Mouse (Mus musculus): ENCODE results near the gene Pde1a.

The Pde1a gene

DNA sequence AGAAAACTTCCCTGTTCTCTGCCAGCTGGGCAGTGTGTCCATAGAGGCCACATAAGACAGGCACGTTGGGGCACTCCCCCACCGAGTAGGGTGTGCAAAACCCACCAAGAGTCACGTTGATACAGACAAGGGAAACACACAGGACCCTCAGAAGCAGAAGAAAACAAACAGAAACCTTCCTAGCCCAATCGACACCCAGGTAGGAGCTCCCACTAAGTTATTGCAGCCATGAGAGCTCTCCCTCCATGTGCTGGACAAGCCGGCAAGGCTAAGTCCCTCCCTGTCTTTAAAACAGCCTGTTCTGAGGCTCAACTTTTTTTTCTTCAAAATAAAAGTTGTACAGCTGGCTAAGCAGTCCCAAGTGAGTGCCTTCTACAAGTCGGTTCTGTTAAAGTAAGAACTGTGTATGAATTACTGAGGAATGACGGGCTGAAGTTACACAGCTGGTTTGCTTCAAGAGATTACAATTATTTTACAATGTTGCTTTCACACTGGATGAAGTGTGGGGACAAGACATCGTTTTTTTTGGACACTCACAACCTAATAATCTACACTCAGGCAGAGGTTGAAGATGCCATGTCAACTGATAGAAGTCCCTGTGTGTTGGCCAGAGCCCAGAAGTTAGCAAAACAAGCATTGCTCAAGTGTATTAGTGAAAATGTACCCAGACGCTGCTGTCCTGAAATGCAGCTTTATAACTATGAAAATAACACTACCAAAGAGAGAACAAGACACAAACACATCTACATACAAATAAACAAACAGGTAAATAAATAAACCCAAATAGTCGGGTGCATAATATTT is 90.4 kb downstream of the Pde1a start:
- DNase-seq = no peak

DNA sequence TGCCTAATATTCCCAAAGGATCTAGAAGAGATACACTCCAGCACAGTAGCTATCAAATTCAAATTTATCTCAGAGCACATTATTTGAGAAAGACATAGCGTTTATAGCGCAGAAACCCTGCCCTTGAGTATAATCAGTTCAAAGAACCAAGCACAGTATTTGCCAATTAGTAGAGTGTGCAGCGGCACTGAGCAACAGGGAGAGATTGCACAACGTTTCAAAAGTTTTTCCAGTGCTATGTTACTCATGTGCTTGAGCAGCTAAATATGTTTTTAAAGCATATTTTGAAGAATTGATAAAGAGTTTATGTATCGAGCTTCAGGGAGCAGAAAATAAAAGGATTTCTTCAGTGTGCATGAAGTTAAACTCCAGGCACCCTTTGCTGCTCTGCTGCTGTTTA is 91.3 kb downstream of the Pde1a start:
- no peak for DNase-seq

DNA sequence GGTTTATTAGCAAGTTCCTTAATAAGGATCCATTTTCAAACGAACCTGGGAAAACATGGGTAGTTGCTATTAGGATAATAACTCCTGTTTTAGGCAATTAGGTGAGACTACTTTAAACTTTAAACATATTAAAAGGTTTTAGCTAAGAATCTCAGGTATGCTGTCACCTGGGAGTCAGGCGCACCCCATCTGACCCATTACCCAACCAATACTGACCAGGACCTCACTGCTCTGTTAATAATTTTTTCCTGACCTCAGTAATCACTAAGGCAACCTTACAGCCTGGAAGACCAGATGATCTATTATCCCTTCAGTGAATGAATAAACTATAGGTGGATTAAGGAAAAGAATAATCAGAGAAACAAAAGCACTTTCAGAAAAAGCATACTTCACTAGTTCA is 100.2 kb downstream of the Pde1a start:
- no peak for DNase-seq

DNA sequence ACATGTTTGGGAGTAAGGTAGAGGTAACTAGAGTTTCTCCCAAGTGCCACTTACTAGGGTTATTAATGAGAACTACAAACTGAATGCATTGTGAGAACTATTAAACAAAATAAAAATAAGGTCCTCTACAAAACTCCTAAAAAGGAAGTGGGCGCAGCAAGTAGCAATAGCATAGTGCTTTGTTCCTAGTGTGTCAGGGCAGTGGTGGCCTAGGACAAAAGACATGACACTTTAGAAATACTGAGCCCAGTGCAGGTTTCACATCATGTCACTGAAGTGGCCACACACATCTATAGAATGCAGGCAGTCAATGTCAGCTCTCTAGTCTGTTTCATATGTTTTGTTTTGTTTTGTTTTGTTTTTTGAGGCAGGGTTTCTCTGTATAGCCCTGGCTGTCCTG is 103.2 kb downstream of the Pde1a start:
- DNase-seq = no peak

DNA sequence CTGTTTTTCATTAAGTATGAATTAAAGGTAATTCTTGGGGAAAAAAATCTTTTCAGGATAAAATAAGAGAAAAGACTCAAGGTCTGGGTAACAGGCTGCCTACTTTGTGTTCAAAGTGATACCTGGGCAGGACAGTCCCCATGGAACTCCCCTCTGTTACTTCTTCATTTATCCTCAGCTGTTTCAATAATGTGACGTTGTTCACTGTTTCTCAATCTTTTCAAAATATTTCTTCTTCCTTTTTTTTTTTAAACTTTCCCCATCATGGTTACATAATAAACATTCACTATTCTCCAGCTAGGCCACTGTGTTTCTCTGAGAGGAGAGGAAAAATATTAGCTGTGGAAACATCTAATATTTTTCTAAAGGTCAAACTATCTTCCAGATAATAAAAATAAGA is 103.7 kb downstream of the Pde1a start:
- no peak for DNase-seq

DNA sequence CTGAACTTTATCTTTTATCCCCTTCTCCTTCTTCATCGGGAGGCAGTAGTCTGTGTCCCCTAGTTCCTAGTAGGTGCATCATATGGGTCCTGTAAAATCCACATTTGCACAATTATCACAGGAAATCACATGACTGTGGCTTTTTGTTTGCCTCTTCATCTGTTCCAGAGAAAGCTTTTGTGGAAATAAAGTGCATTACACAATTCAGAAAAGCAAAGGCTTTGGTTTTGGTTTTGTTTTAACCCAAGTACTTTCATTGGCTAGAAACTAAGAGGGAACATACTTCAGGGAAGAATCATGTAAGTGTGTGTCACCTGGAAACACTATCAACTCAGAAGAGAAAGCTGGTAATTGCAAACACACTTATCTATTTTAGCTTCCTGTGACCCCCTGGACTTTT is 104.2 kb downstream of the Pde1a start:
- DNase-seq = no peak

DNA sequence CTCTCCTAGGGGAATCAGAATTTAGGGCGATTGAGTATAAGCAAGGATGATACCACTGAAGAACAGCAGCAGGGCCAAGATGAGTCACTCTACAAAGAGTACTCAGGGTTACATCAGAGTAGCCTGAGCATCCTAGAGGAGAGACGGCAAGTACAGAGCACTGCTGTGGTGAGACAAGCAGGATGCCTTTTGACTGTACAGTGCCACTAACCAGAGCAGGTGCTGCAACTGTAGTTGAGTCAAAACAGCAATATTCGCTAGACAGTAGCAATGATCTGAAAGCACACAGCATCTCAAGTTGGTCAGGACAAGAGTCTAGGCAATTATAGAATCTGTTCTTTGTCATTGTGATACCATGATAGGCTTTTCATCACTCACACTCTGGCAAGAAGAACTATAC is 115.1 kb downstream of the Pde1a start:
- no peak for DNase-seq

DNA sequence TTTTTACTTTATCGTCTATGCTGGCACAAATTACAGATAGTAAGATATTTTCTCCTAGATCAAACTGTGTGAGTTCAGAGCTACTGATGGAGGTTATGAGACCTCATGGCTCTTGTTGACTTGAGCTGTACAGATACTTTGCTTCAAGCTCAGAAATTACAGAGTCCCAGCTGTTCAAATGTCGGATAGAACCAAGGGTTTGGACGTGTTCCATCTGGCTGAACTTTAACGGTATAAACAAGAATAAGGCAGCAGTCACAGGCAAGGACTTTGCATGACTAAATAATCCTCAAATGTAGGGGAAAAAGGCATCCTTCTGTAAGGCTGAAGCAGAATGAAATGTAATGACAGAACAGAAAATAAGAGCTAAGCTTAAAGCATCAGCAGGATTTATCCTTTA is 116.2 kb downstream of the Pde1a start:
- no peak for DNase-seq

DNA sequence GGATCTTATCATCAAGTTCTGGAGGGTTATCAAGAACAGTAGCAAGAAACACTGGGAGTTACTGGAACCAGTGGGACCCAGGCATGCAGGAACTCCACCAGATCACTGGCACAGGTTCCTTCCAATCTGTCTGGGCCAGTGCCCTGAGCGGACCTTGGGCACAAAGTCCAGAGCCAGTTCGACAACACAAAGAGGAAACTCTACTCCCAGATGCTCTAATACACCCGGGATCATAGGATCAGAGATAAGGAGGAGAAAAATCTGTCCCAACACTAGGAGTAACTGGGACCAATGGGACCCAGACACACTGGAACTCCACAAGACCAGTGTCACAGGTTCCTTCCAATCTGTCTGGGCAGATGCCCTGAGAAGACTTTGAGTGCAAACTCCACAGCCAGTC is 130.1 kb downstream of the Pde1a start:
- no peak for DNase-seq

DNA sequence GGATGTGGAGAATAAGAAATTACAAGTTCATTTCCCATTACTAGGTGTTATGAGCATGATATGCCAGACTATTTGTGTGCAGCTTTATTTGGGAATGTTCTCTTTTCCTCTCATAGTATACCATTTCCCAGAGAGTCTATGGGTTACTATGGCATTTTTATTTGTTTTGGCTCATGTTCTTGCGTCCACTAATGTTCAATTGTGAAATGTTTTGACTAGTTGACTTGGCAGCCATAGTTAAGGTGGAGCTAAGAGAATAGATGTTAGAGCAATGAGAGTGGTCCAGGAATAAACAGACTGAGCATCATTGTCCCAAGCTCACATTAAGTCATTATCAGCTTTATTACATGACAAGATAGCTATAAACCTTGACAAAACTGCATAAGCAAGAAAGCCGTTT is 130.8 kb downstream of the Pde1a start:
- DNase-seq = no peak

DNA sequence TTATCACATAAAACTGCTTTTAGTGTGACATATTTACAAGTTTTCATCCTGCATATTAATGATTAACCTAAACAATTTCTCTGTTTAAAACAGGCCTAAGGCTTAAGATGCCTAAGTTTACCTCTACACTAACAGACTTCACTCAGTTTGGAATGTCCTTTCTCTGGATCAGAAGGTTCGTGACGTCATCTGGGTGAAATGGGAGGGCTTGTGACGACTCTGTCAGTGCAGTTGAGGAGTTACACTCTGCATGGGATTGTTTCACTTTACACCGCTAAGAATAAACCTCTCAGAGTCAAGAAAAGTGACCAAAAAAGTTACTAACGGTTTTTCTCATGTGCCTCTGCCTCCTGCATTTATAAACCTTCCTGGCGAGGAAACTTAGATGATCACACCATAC is 137.6 kb downstream of the Pde1a start:
- no peak for DNase-seq

DNA sequence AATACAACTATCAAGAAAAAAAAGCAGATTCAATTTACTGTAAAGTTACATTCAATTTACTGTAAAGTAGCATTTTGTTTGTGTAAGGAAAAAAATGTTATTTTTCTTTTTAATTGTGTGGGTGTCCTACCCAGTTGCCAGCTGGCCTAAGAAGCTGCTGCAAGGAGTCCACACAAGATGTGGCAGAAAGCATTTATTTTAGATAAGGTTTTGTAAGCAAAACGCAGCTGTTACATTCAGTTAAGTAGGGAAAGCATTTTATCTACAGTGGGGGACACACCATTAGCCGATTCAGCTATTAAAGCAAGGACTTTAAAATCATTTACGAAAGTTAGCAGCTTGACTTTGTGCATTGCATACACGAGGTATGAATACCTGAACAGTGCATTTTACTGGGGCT is 145.5 kb downstream of the Pde1a start:
- no peak for DNase-seq

DNA sequence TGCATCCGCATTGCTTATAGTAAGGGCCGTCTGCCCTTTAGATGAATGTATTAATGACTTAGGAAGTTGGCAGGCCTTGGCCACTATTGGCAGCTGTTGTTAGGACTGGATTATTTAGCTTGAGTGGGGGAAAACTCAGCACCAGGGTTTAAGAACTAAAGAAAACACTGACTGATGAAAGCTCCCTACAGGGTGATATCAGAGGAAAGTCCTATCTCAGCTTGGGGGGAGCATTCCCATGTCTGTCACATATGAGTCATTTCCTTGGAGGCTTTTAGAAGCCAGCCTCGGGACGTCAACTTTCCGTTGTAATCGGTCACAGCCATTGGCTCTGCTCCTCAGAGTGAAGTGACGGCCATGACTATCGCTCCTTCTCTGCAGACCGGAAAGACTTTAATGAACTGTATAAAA is 146.0 kb downstream of the Pde1a start:
- no peak for DNase-seq

DNA sequence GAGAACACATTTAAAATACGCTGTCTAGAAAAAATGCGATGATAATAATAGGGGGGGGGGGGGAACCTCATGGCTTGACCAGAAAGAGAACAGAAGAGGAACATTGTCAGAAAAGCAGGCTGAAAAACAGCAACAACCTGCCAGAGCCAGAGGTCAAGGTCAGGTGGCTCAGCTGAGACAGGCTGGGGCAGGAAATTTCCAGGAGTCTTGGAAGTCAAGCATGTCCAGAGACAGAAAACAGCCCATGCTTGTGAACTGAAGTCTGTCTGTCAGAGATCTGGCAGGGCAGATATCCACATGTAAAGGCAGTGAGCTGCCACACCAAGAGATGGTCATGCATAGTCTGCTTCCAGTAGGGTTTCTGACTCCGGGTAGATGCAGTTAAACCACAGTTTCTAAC is 147.5 kb downstream of the Pde1a start:
- no peak for DNase-seq

DNA sequence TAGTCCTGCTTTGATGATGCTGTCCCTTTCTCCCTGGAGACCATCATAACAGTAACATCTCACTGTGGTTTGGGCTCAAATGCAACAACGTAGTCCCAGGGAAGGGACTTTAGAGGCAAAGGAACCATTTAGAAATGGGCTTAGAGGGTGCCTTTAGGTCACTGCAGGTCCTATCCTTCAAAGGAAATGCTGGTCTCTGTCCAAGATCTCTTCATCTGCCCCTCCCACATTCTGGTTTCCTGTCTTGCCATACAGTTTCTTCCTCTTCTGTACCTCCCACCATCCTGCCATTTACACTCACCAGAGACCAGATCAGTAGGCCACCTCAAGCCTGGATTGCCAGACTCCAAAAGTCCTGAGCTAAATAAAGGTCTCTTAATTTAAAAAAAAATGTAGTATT is 150.3 kb downstream of the Pde1a start:
- no peak for DNase-seq

DNA sequence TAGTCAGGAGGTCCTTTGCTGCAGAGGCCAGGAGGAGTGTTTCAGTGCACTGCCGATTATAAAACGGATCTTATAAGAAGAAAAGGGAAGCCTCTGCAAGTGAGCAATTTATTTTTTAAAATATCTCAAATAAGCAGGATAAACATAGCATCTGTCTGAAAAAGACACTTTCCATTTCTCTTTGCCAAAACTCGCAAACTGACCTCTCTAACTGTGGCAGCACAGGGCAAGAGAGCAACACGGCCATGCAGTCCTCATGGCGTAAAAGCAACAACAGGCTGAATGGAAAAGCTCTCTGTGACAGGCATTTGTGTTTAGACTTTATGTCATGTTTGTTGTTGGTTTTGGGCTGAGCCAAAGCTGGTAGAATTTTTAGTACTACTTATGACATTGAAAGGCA is 152.0 kb downstream of the Pde1a start:
- DNase-seq = no peak

DNA sequence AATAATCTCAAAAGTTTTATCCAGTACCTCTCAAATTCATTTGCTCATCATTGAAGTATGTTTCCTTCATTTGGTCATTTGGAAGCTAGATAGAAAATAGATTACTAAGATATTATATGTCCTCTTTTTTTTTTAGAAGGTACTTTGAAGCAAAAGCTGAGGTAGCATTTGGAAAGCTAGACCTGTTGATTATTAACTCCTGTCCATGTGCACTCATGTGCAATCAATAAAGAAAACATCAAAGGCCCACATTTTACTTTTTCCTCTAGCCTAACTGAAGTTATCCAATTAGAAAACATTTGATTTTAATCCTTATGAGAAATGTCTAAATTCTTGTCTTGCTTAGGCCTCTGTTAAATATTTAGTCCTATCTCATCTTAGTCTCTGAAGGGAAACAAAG is 153.3 kb downstream of the Pde1a start:
- DNase-seq = no peak

DNA sequence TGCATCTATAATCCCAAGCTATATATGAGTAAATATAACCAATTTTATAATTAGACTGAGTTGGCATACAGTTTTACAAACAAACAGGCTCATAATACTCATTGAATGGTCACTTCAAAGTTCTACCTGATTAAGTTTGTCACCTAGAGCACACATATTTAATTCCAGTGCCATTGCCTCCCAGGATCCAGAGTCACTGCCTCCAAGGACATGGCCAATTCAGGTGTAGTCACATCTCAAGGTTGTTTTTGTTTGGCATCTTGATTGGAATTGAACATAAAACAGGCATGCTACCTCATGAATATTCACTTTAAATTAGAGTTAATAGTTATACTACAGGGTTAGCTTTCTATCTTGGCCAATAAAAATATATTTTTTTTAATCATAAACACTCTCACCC is 157.0 kb downstream of the Pde1a start:
- no peak for DNase-seq

DNA sequence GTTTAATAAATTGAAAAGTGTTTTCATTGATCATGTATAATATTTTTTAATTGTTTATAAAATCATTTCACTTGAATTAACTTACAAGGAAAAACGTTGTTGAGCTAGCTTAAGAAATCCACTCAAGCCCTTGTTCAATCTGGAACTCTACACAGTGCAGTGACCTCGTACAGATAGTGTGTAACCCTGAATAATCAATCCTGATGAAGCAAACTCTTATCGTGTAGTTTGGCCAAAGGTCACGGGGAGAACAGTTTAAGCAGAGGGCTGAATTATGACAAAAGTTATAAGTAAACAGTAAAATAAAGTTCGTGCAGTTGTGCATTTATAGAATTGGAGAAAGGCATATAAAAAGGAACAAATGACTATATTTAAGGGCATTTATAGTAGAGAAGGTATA is 159.7 kb downstream of the Pde1a start:
- DNase-seq = no peak

DNA sequence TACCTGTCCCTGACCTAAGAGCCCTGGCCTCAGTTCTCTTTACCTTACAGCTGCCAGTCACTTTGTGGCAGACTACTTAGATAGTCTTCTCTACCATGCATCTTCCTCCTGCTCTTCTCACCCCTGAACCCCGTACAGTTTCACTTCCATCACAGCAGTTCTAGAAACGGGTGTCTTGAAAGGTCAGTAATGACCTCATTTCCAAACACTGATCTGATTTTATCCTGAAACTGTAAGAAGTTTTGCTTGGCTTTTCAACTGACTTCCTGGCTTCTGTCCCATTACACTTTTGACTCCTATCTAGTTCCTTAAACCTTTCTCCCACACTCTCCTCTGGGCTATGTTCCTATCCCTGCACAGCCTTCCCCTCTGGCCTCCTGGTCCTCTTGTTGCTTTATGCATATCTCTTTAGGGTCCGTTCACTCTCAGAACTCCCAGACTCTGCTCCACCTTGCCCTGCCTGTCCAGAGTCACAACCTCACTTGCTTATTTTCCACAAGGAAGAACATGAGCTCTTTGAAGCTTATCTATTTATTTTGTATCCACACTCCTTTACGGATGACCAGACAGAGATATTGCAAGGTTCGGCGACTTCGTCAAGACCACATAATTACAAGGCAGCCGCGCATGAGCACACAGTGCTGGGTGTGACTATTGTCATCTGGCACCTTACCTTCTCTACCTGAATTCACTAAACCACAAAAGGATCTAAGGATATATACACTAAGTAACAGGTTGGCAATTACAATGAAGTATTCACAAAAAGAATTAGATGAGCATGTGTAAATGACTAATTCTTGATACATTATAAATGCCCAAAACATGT is 162.4 kb downstream of the Pde1a start:
- DNase-seq = no peak

DNA sequence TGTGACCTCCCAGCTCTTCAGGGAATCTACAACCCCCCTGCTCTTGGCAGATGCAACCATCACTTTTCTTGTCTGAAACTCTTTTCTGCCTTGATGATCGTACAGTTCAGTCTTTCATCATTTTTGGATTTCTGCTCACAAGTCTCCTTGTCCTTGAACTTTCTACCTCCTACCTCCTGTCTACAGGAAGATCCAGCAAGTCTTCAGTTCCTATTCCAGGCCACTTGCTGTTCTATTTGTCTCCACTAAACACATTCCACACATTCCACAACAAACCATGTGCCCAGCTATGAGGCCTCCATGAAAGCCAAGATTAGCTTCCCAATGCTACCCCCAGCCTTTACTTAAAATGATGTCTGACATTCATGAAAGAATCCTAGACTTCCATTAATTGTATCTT is 163.2 kb downstream of the Pde1a start:
- DNase-seq = no peak

DNA sequence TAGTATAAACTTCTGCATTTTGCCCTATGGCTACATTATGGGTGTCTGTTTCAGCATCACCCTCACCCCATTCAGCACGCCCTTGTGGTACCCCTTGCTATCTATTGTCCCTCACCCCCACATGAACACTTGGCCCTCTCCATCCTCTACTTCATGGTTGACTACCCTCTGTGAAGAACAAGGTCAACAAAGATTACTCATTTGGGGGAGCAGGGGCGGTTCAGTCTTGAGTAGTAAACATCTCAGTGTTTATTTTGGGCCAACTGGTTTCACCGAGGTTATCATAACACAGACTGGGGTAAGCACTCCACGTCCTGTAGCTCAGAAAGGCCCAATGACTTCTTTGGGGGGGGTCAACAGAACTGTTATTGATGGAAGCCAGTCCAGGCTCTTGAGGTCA is 164.3 kb downstream of the Pde1a start:
- DNase-seq = no peak

DNA sequence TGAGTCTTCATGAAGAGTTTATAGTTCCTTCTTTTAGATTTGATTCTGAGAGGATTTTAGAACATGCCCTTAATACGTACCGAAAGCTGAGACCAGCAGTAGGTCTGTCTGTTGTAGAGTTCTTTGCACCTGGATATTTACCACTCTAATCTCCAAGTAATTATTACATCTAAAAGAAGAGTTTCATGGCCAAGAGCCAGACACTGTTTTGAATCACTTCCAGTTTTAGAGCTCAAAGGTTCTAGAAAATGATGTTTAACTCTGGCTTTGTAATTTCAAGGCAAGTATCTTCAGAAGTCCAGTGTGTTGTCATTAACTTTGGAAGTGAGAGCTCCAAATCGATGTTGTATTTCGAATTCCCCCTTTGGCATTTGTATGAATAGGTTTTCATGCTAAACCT is 167.8 kb downstream of the Pde1a start:
- DNase-seq = no peak

DNA sequence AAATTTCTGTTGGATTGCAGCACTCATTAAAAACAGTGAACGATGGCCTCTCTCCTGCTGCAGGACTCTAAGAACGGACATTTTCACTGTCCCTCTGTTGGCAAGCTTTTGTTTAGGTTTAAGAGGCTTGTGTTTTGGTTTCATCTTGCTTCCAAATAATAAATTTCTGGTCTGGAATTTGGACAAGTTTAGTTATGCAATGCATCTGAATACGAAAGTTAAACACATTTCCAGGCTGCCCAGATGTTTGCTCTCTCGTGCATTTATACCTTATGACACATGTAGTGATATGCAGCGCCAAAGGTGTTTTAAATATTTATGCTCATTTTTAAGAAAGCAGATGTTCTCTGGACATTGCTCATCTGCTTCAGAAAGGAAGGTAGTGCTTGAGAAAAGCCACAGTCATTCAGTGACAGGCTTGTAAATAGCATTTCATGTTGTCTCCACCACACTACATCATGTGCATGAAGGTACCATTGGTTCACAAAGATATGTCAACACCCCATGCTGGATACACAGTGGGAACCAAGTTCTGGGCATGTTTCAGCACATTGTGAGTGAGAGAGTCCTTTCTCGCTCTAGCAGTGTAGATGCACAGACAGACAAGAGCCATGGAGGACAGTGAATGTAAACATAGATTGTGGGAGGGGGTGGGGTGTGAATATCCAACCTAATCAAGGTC is 171.5 kb downstream of the Pde1a start:
- no peak for DNase-seq
